29 mouse cellular contexts compared by ENCODE assay signal in genomic region chr2:84241244-84241643, GRCm38 (mm10).
A peak's percentile ranks its signal among the peaks of the same experiment; 100 is the strongest.
DNase-seq lines count a peak whose midpoint lies in the region; ATAC-seq and TF ChIP-seq lines count a peak whose summit lies in the region.
"Had no signal": no experiment of that assay in that cellular context is flagged by ENCODE, and none has a peak within 500 bp of the region (broad histone marks: within the 10 kb centered on the region; RNA-seq: fewer than 3 reads in every experiment).

No protein-coding gene starts in this region.

- no peak overlapping the region for H3K4me3 ChIP-seq in midbrain, embryonic 12.5 days
- H3K4me3 ChIP-seq in midbrain, embryonic 13.5 days (replicated peaks): no peak overlapping the region
- H3K4me3 ChIP-seq: embryonic facial prominence, embryonic 10.5 days; embryonic facial prominence, embryonic 15.5 days; forebrain, embryonic 12.5 days; hindbrain, embryonic 12.5 days; limb, embryonic 10.5 days; limb, embryonic 15.5 days; liver, embryonic 15.5 days; lung, embryonic 15.5 days had no signal

- TF ChIP-seq POLR2A in brain, embryonic 14.5 days (IDR thresholded peaks at IDR 0.05; ENCODE audit: borderline replicate concordance, extremely low read depth, insufficient read depth, insufficient read length, poor library complexity, severe bottlenecking): no peak

- no peak overlapping the region for H3K4me2 ChIP-seq in midbrain, embryonic 12.5 days (replicated peaks)
- no peak overlapping the region for H3K4me2 ChIP-seq in midbrain, embryonic 13.5 days (replicated peaks)
- H3K4me2 ChIP-seq: embryonic facial prominence, embryonic 15.5 days; forebrain, embryonic 12.5 days; heart, embryonic 11.5 days; hindbrain, embryonic 12.5 days; limb, embryonic 15.5 days; liver, embryonic 15.5 days; lung, embryonic 15.5 days had no signal

- H3K4me1 ChIP-seq in midbrain, embryonic 12.5 days: peaks cover 4% of the 10 kb centered on the region; the same call in 1 of the 2 replicates
- 0 out of 2 replicates have a peak, but pooled peaks cover 5% of the 10 kb centered on the region for H3K4me1 ChIP-seq in midbrain, embryonic 13.5 days (replicated peaks)
- H3K4me1 ChIP-seq: embryonic facial prominence, embryonic 15.5 days; limb, embryonic 10.5 days; limb, embryonic 15.5 days; liver, embryonic 15.5 days had no signal

- peaks cover 5% of the 10 kb centered on the region for H3K27me3 ChIP-seq in midbrain, embryonic 12.5 days
- H3K27me3 ChIP-seq in midbrain, embryonic 13.5 days: no peaks in the 10 kb centered on the region
- H3K27me3 ChIP-seq: embryonic facial prominence, embryonic 15.5 days; forebrain, embryonic 12.5 days; hindbrain, embryonic 12.5 days; limb, embryonic 15.5 days; liver, embryonic 15.5 days; lung, embryonic 15.5 days had no signal

- no peak for TF ChIP-seq CTCF in brain, embryonic 14.5 days (IDR thresholded peaks at IDR 0.05; ENCODE audit: borderline replicate concordance, extremely low read depth, insufficient read depth, insufficient read length)

- WGBS in midbrain, embryonic 12.5 days: 18% methylated on average over 4 of the region's 4 CpGs
- WGBS in midbrain, embryonic 13.5 days: 15% methylated on average over 4 of the region's 4 CpGs

- no peaks in the 10 kb centered on the region for H3K36me3 ChIP-seq in midbrain, embryonic 12.5 days
- no peaks in the 10 kb centered on the region for H3K36me3 ChIP-seq in midbrain, embryonic 13.5 days
- H3K36me3 ChIP-seq: embryonic facial prominence, embryonic 10.5 days; embryonic facial prominence, embryonic 15.5 days; forebrain, embryonic 12.5 days; G1E; hindbrain, embryonic 12.5 days; limb, embryonic 10.5 days; limb, embryonic 15.5 days; liver, embryonic 15.5 days; lung, embryonic 15.5 days had no signal

- no peaks in the 10 kb centered on the region; the same call in 1 of the 2 replicates for H3K9me3 ChIP-seq in midbrain, embryonic 12.5 days
- H3K9me3 ChIP-seq in midbrain, embryonic 13.5 days: no peaks in the 10 kb centered on the region
- H3K9me3 ChIP-seq: embryonic facial prominence, embryonic 10.5 days; embryonic facial prominence, embryonic 15.5 days; forebrain, embryonic 12.5 days; G1E; hindbrain, embryonic 12.5 days; limb, embryonic 10.5 days; limb, embryonic 15.5 days; liver, embryonic 15.5 days; lung, embryonic 15.5 days had no signal

- no peak overlapping the region for H3K9ac ChIP-seq in midbrain, embryonic 12.5 days (replicated peaks)
- H3K9ac ChIP-seq in midbrain, embryonic 13.5 days (replicated peaks): no peak overlapping the region
- H3K9ac ChIP-seq: embryonic facial prominence, embryonic 15.5 days; forebrain, embryonic 12.5 days; forebrain, postnatal 0 days; hindbrain, embryonic 12.5 days; limb, embryonic 15.5 days; liver, embryonic 15.5 days; lung, embryonic 15.5 days had no signal

- peak; percentile 39 for DNase-seq in embryo, embryonic 10.5 days (ENCODE audit: low spot score)
- DNase-seq in embryo, embryonic 9.5 days (ENCODE audit: extremely low spot score): no peak
- peak; percentile 30 for DNase-seq in brain, embryonic 14.5 days (ENCODE audit: low read depth)
- peak; percentile 42 for DNase-seq in naive thymus-derived CD4-positive, alpha-beta T cell, adult 2 months (ENCODE audit: low read depth)
- DNase-seq in yolk sac, embryonic 10.5 days (ENCODE audit: low spot score): no peak
- DNase-seq: adrenal gland, adult 8-10 months; cerebellum, adult 11 months; cerebellum, adult 9-10 months; cerebellum, postnatal 36 days; forebrain, postnatal 0 days; gastrocnemius, postnatal 10 days; heart, postnatal 36 days; kidney, adult 11 months; layer of hippocampus, adult 9-11 months; thymus, adult 2 months; thymus, postnatal 36 days had no signal

- 0 out of 2 replicates have a peak, but pooled peaks have one; percentile 41 for ATAC-seq in midbrain, embryonic 12.5 days (ENCODE audit: low FRiP score, low read depth)
- ATAC-seq in midbrain, embryonic 13.5 days: no peak
- ATAC-seq: forebrain, postnatal 0 days had no signal

- H3K27ac ChIP-seq in midbrain, embryonic 12.5 days (replicated peaks): no peak overlapping the region
- no peak overlapping the region for H3K27ac ChIP-seq in midbrain, embryonic 13.5 days
- H3K27ac ChIP-seq: embryonic facial prominence, embryonic 10.5 days; embryonic facial prominence, embryonic 15.5 days; forebrain, embryonic 12.5 days; hindbrain, embryonic 12.5 days; hindbrain, postnatal 0 days; limb, embryonic 10.5 days; limb, embryonic 15.5 days; liver, embryonic 15.5 days; lung, embryonic 15.5 days had no signal

Comparison
In these comparisons a context has a peak if more than half of its experiments do, and no peak if none do; other contexts are left out.
1. DNase-seq: peak in embryo, embryonic 10.5 days (single experiment), brain, embryonic 14.5 days (single experiment) and naive thymus-derived CD4-positive, alpha-beta T cell, adult 2 months (single experiment); none in embryo, embryonic 9.5 days (single experiment) and yolk sac, embryonic 10.5 days (single experiment).